Mouse (Mus musculus) hindbrain, postnatal 0 days (tissue): ENCODE measurements at regions not wholly inside any gene's neighbourhood (a gene's known extent, or its start where the extent isn't known, plus 50 kb on each side); places are given as distances from the start of the nearest gene placed in this dataset.
A peak's percentile ranks its signal among the peaks of the same experiment; 100 is the strongest.

Source experiments
- ATAC-seq: fragments of 200-750 bp; cut with Nextera tagmentation; 2 replicates; pipeline ENCODE4 v1.8.0; 2017; ENCODE audit warnings: mild to moderate bottlenecking, moderate TSS enrichment, moderate library complexity
- DNase-seq: peaks from one replicate; pipeline ENCODE4 v3.0.0-alpha.2; 2015; ENCODE audit warnings: low spot score
- H3K27ac ChIP-seq: fragments of 300-500 bp; sonication (generic); 2 replicates; pipeline ENCODE4 v1.5.1; 2014; ENCODE audit warnings: mild to moderate bottlenecking
- H3K27me3 ChIP-seq: fragments of 300-500 bp; sonication (generic); 2 replicates; pipeline ENCODE4 v1.6.1; 2014; ENCODE audit warnings: low read length, mixed read lengths; ENCODE audit not compliant: insufficient read depth
- H3K36me3 ChIP-seq: fragments of 300-500 bp; sonication (generic); 2 replicates; pipeline ENCODE4 v1.6.1; 2014; ENCODE audit warnings: low read length, mixed read lengths; ENCODE audit not compliant: insufficient read depth
- H3K4me1 ChIP-seq: fragments of 300-500 bp; sonication (generic); 2 replicates; pipeline ENCODE4 v1.6.1; 2014; ENCODE audit warnings: antibody characterized with exemption, low read length, mixed read lengths; ENCODE audit not compliant: insufficient read depth
- H3K4me2 ChIP-seq: fragments of 300-500 bp; sonication (generic); 2 replicates; pipeline ENCODE4 v1.6.1; 2014; ENCODE audit warnings: low read depth, mild to moderate bottlenecking, low read length, moderate library complexity, mixed read lengths
- H3K4me3 ChIP-seq: fragments of 300-500 bp; sonication (generic); 2 replicates; pipeline ENCODE4 v1.5.1; 2014; ENCODE audit warnings: low read length
- H3K9ac ChIP-seq: fragments of 300-500 bp; sonication (generic); replicated peaks from 2 replicates; pipeline ENCODE4 v1.6.1; 2014; ENCODE audit warnings: mild to moderate bottlenecking, low read length, moderate library complexity, mixed read lengths
- H3K9me3 ChIP-seq: fragments of 300-500 bp; sonication (generic); 2 replicates; pipeline ENCODE4 v1.6.1; 2016; ENCODE audit warnings: low read length, mixed read lengths
- CTCF ChIP-seq: IDR thresholded peaks from 2 replicates; pipeline ENCODE4 v1.5.1; 2016; ENCODE audit warnings: antibody characterized with exemption, control low read depth, low read depth
- WGBS: fragments of 180-500 bp; shearing (Covaris S2); extraction: QIAGEN DNeasy Blood & Tissue Kit; methylation state at CpG from one replicate; pipeline ENCODE4 v1.1.7; 2014; 5-methylcytosine and 5-hydroxymethylcytosine counted together

GRCm38 (mm10) chr11:50547776-50548175 is 54.1 kb upstream of the Adamts2 start:
- no peak overlapping the region for H3K4me2 ChIP-seq
- DNase-seq (no peak), ATAC-seq (no peak)
- H3K4me3 ChIP-seq, result no peak overlapping the region
- no peaks in the 10 kb centered on the region for H3K27me3 ChIP-seq
- no peak overlapping the region for H3K9ac ChIP-seq
- H3K27ac ChIP-seq, result no peak overlapping the region
- H3K36me3 ChIP-seq, result no peaks in the 10 kb centered on the region
- no peak for TF ChIP-seq CTCF
- H3K4me1 ChIP-seq, result no peaks in the 10 kb centered on the region; the same call in 1 of the 2 replicates
- WGBS, result 68% methylated on average over 2 of the region's 2 CpGs
- H3K9me3 ChIP-seq, result no peaks in the 10 kb centered on the region

GRCm38 (mm10) chr11:50546456-50547144 is 55.3 kb upstream of the Adamts2 start:
- TF ChIP-seq CTCF, result no peak
- Histone ChIP-seq H3K4me1 (no peaks in the 10 kb centered on the region; the same call in 1 of the 2 replicates), H3K36me3 (no peaks in the 10 kb centered on the region), H3K27me3 (no peaks in the 10 kb centered on the region), H3K4me3 (no peak overlapping the region), H3K9me3 (no peaks in the 10 kb centered on the region), H3K9ac (no peak overlapping the region), H3K27ac (no peak overlapping the region), H3K4me2 (no peak overlapping the region)
- ATAC-seq (no peak), DNase-seq (peak; percentile 33)
- 64% methylated on average over 11 of the region's 11 CpGs for WGBS

- H3K27me3 ChIP-seq, result no peaks in the 10 kb centered on the region
- TF ChIP-seq CTCF, result no peak
- no peak overlapping the region for H3K4me3 ChIP-seq
- no peaks in the 10 kb centered on the region for H3K9me3 ChIP-seq
- 76% methylated on average over 6 of the region's 6 CpGs for WGBS
- no peaks in the 10 kb centered on the region; the same call in 1 of the 2 replicates for H3K4me1 ChIP-seq
- no peak overlapping the region for H3K4me2 ChIP-seq
- no peak for DNase-seq
- no peak overlapping the region for H3K9ac ChIP-seq
- H3K27ac ChIP-seq, result no peak overlapping the region; the same call in 1 of the 2 replicates
- no peak for ATAC-seq
- no peaks in the 10 kb centered on the region for H3K36me3 ChIP-seq
Measured at GRCm38 (mm10) chr11:50545421-50545820, 56.5 kb upstream of the Adamts2 start.

- Histone ChIP-seq H3K27ac (no peak overlapping the region), H3K9me3 (no peaks in the 10 kb centered on the region), H3K4me3 (no peak overlapping the region), H3K4me2 (no peak overlapping the region), H3K4me1 (no peaks in the 10 kb centered on the region), H3K27me3 (no peaks in the 10 kb centered on the region), H3K36me3 (no peaks in the 10 kb centered on the region), H3K9ac (no peak overlapping the region)
- 49% methylated on average over 11 of the region's 11 CpGs for WGBS
- ATAC-seq, result peak; percentile 56; the same call in 1 of the 2 replicates
- DNase-seq, result peak; percentile 60
- TF ChIP-seq CTCF, result no peak; the same call in 1 of the 2 replicates
Measured at GRCm38 (mm10) chr11:50540136-50540535, 61.7 kb upstream of the Adamts2 start.

- TF ChIP-seq CTCF, result no peak
- ATAC-seq (no peak), DNase-seq (no peak)
- H3K27me3 ChIP-seq, result no peaks in the 10 kb centered on the region
- no peaks in the 10 kb centered on the region for H3K36me3 ChIP-seq
- H3K27ac ChIP-seq, result no peak overlapping the region
- WGBS, result 44% methylated on average over 2 of the region's 2 CpGs
- H3K9ac ChIP-seq, result no peak overlapping the region
- no peaks in the 10 kb centered on the region for H3K4me1 ChIP-seq
- H3K4me3 ChIP-seq, result no peak overlapping the region
- H3K9me3 ChIP-seq, result no peaks in the 10 kb centered on the region
- no peak overlapping the region for H3K4me2 ChIP-seq
Measured at GRCm38 (mm10) chr11:50534266-50534665, 67.6 kb upstream of the Adamts2 start.

GRCm38 (mm10) chr11:50527923-50528322 is 74.0 kb upstream of the Adamts2 start:
- H3K9me3 ChIP-seq, result no peaks in the 10 kb centered on the region
- DNase-seq, result no peak
- H3K9ac ChIP-seq, result no peak overlapping the region
- no peak overlapping the region for H3K4me2 ChIP-seq
- H3K36me3 ChIP-seq, result no peaks in the 10 kb centered on the region
- no peaks in the 10 kb centered on the region for H3K4me1 ChIP-seq
- no peaks in the 10 kb centered on the region for H3K27me3 ChIP-seq
- H3K4me3 ChIP-seq, result no peak overlapping the region
- WGBS, result 55% methylated on average over 5 of the region's 5 CpGs
- no peak overlapping the region for H3K27ac ChIP-seq
- no peak for ATAC-seq
- TF ChIP-seq CTCF, result no peak

- Histone ChIP-seq H3K36me3 (no peaks in the 10 kb centered on the region), H3K4me3 (no peak overlapping the region), H3K9ac (no peak overlapping the region), H3K27me3 (no peaks in the 10 kb centered on the region), H3K9me3 (no peaks in the 10 kb centered on the region), H3K27ac (no peak overlapping the region), H3K4me1 (no peaks in the 10 kb centered on the region), H3K4me2 (no peak overlapping the region)
- ATAC-seq, result no peak
- DNase-seq, result peak; percentile 33
- no peak for TF ChIP-seq CTCF
- 47% methylated on average over 9 of the region's 9 CpGs for WGBS
Measured at GRCm38 (mm10) chr11:50520162-50520561, 81.7 kb upstream of the Adamts2 start.
